Mouse (Mus musculus) heart, embryonic 10.5 days (tissue): ENCODE measurements around the gene Fam227b. TPM values are rescaled to one million over a fixed set of nuclear protein-coding genes. Genes with fewer than 3 reads are reported as not detected.

Source experiments
- DNase-seq: peaks from one replicate; pipeline ENCODE4 v3.0.0-alpha.2; 2017; ENCODE audit warnings: low spot score
- H3K27ac ChIP-seq: fragments of 300-500 bp; sonication (generic); 2 replicates; pipeline ENCODE4 v1.5.1; 2016; ENCODE audit warnings: mild to moderate bottlenecking
- H3K27me3 ChIP-seq: fragments of 300-500 bp; sonication (generic); 2 replicates; pipeline ENCODE4 v1.6.1; 2016; ENCODE audit warnings: mild to moderate bottlenecking; ENCODE audit not compliant: poor library complexity, insufficient read depth, severe bottlenecking
- H3K36me3 ChIP-seq: fragments of 300-500 bp; sonication (generic); 2 replicates; pipeline ENCODE4 v1.6.1; 2016; ENCODE audit warnings: mild to moderate bottlenecking, moderate library complexity
- H3K4me1 ChIP-seq: fragments of 300-500 bp; sonication (generic); 2 replicates; pipeline ENCODE4 v1.6.1; 2016; ENCODE audit warnings: mild to moderate bottlenecking
- H3K4me3 ChIP-seq: fragments of 300-500 bp; sonication (generic); 2 replicates; pipeline ENCODE4 v1.5.1; 2016; ENCODE audit warnings: mild to moderate bottlenecking, moderate library complexity
- H3K9me3 ChIP-seq: fragments of 300-500 bp; sonication (generic); 2 replicates; pipeline ENCODE4 v1.6.1; 2016; ENCODE audit warnings: mild to moderate bottlenecking, moderate library complexity
- WGBS: fragments of 180-500 bp; shearing (Covaris S2); methylation state at CpG from one replicate; pipeline ENCODE4 v1.1.7; 2016; 5-methylcytosine and 5-hydroxymethylcytosine counted together
- polyA plus RNA-seq: library from polyadenylated mRNA; unstranded; fragments of >200 nt; fragmentation: Nextera tagmentation; extraction: Ambion mirVana; gene quantifications from 2 replicates; pipeline ENCODE4 v1.2.1, GENCODE M21; 2016

The Fam227b gene
- polyA plus RNA-seq, 1 experiment from 2014 or later, result not detected

DNA sequence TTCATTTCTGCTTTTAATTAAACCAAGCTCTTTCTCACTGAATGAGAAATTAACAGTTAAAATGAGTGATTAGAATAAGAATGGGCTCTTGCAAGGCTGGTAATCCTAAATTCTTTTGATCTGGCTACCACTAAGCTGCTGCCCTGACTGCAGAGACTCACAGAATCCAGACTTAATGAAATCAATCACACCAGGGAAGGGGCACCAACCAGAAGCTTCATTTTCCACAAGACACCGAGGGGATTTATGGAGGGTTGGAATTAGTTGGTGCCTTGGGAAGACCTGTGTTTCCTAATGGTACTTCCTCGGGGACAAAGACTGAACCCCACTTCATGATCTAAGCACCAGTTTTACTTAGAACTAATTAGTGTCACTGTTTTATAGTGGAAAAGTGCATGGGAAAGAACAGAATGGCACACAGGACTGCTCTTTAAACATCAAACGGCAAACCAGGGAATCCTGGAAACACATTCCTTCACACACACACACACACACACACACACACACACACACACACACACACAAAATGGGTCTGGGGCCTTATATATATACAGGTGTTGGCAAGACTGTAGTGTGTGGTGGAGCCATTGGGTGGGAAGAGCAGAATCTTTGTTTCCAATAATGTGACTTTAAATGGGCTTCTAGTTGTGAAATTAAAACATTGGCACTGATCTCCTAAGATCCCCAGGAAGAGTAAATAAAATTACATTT, 135.9 kb downstream of the Fam227b start:
- Histone ChIP-seq H3K27ac (peak overlapping the region; percentile 75), H3K4me1 (peaks cover 12% of the 10 kb centered on the region; the same call in 1 of the 2 replicates), H3K4me3 (no peak overlapping the region), H3K9me3 (no peaks in the 10 kb centered on the region), H3K27me3 (no peaks in the 10 kb centered on the region), H3K36me3 (no peaks in the 10 kb centered on the region)
- 66% methylated on average over 3 of the region's 3 CpGs for WGBS
- no peak for DNase-seq

- H3K9me3 ChIP-seq, result no peaks in the 10 kb centered on the region
- 0 out of 2 replicates have a peak overlapping the region, but pooled peaks have one; percentile 12 for H3K4me3 ChIP-seq
- H3K4me1 ChIP-seq, result peaks cover 12% of the 10 kb centered on the region; the same call in 1 of the 2 replicates
- peak; percentile 79 for DNase-seq
- no peaks in the 10 kb centered on the region for H3K27me3 ChIP-seq
- no peaks in the 10 kb centered on the region for H3K36me3 ChIP-seq
- WGBS, result 39% methylated on average over 12 of the region's 12 CpGs
- peak overlapping the region; percentile 75 for H3K27ac ChIP-seq
These were observed 136.7 kb downstream of the Fam227b start for GRCm38 (mm10) chr2:126014989-126015710.

- Histone ChIP-seq H3K36me3 (no peaks in the 10 kb centered on the region), H3K27me3 (no peaks in the 10 kb centered on the region), H3K9me3 (no peaks in the 10 kb centered on the region), H3K4me1 (peaks cover 3% of the 10 kb centered on the region; the same call in 1 of the 2 replicates), H3K27ac (no peak overlapping the region), H3K4me3 (no peak overlapping the region)
- WGBS, result 69% methylated on average over 2 of the region's 2 CpGs
- DNase-seq, result no peak
These were observed 145.1 kb downstream of the Fam227b start for GRCm38 (mm10) chr2:126006742-126007141.

DNA sequence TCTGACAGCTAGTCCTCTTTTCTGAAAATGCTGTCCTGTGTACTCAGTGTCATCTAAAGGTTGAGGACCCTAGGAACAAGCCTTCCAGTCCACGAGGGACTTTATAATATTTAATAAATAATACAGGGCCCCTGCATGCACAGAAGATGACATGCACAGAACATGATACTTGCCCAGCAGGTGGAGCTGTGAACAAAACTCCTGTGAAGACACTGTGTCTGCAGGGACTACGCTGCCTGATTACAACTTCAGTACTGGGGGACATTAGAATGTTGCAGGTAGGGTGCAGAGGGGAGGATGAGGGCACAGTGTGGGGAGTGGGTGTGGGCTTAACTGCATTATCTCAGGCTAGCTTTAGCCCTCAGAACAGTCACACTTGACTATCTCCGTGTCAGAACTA, 145.7 kb downstream of the Fam227b start:
- WGBS, result 36% methylated on average over 3 of the region's 3 CpGs
- H3K4me3 ChIP-seq, result no peak overlapping the region
- DNase-seq, result peak; percentile 77
- no peak overlapping the region for H3K27ac ChIP-seq
- no peaks in the 10 kb centered on the region for H3K36me3 ChIP-seq
- no peaks in the 10 kb centered on the region for H3K9me3 ChIP-seq
- no peaks in the 10 kb centered on the region for H3K27me3 ChIP-seq
- peaks cover 3% of the 10 kb centered on the region; the same call in 1 of the 2 replicates for H3K4me1 ChIP-seq

GRCm38 (mm10) chr2:126002291-126002690, 149.5 kb downstream of the Fam227b start:
- Histone ChIP-seq H3K27ac (no peak overlapping the region), H3K4me3 (no peak overlapping the region), H3K9me3 (no peaks in the 10 kb centered on the region), H3K4me1 (peaks cover 3% of the 10 kb centered on the region; the same call in 1 of the 2 replicates), H3K36me3 (no peaks in the 10 kb centered on the region), H3K27me3 (no peaks in the 10 kb centered on the region)
- 74% methylated on average over 5 of the region's 5 CpGs for WGBS
- no peak for DNase-seq

DNA sequence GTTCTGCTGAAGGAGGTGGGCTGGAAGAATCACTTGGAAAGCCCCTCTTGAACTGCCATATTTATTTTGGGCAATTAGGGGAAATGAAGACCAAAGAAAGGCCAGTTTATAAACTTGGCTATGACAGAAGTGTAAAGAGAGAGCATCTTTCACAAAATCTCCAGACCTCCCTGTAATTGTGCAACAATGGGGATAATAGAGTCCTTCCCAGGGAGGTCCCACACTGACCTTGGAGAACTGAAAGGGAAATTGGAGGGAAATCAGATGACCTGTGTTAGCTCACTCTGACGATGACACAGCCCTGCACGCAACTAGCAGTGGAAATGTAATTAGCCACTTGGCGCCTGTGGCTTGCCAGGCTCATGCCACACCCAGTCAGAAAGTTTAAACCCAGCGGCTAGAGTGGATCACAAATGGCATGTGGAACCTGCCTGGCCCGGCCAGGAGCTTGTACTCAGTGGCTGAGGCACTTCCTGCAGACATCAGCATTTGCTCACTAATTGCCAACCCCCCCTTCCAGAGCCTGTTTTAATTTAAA, 175.9 kb downstream of the Fam227b start:
- no peak for DNase-seq
- H3K27ac ChIP-seq, result no peak overlapping the region
- no peak overlapping the region for H3K4me3 ChIP-seq
- H3K9me3 ChIP-seq, result no peaks in the 10 kb centered on the region
- no peaks in the 10 kb centered on the region for H3K27me3 ChIP-seq
- peaks cover 4% of the 10 kb centered on the region; the same call in 1 of the 2 replicates for H3K36me3 ChIP-seq
- WGBS, result 66% methylated on average over 5 of the region's 5 CpGs
- peaks cover 16% of the 10 kb centered on the region; the same call in 1 of the 2 replicates for H3K4me1 ChIP-seq

- Histone ChIP-seq H3K4me3 (no peak overlapping the region), H3K27ac (no peak overlapping the region), H3K4me1 (peaks cover 19% of the 10 kb centered on the region), H3K27me3 (no peaks in the 10 kb centered on the region), H3K36me3 (peaks cover 4% of the 10 kb centered on the region; the same call in 1 of the 2 replicates), H3K9me3 (no peaks in the 10 kb centered on the region)
- 94% methylated on average over 10 of the region's 10 CpGs for WGBS
- DNase-seq, result no peak
These were observed 176.6 kb downstream of the Fam227b start for GRCm38 (mm10) chr2:125975206-125975605.

DNA sequence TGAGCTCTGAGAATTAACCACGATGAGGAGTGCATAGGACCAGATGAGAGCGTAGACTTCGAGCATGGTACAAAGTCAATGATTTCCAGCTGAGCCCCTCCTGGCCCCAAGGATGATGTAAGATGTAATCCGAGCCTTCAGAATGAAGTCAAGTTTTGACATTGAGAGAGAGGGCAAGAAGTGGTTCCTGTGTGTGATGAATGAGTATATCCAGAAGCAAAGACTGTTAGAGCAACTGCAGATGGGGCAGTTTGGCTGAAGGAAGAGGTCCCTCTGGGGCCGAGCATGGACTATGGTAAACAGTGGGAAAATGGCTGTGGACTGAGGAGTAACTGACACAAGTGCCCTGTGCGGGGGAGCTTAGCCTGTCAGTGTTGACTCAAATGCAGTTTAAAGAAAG, 178.6 kb downstream of the Fam227b start:
- peaks cover 22% of the 10 kb centered on the region for H3K4me1 ChIP-seq
- WGBS, result 58% methylated on average over 6 of the region's 6 CpGs
- no peaks in the 10 kb centered on the region for H3K27me3 ChIP-seq
- DNase-seq, result no peak
- peaks cover 2% of the 10 kb centered on the region; the same call in 1 of the 2 replicates for H3K36me3 ChIP-seq
- no peaks in the 10 kb centered on the region for H3K9me3 ChIP-seq
- H3K27ac ChIP-seq, result no peak overlapping the region
- no peak overlapping the region for H3K4me3 ChIP-seq

DNA sequence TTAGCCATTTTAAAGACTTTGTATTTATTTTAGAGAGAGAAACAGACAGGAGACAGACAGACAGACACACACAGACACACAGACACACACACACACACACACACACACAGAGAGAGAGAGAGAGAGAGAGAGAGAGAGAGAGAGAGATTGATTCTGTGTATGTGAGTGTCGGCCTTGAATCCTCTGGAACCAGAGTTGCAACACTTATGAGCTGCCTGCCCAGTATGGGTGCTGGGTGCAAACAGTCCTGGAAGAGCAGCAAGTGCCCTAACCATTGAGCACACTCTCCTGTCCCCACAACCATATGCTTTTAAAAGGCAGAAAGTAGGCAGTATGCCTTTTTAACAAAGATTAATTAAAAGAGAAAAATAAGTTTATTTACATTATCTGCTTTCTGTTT, 183.0 kb downstream of the Fam227b start:
- Histone ChIP-seq H3K4me3 (no peak overlapping the region), H3K36me3 (no peaks in the 10 kb centered on the region), H3K9me3 (no peaks in the 10 kb centered on the region), H3K27ac (no peak overlapping the region), H3K27me3 (no peaks in the 10 kb centered on the region), H3K4me1 (peaks cover 12% of the 10 kb centered on the region)
- DNase-seq, result no peak
- WGBS, result 81% methylated on average over 1 of the region's 1 CpGs

- Histone ChIP-seq H3K9me3 (no peaks in the 10 kb centered on the region), H3K36me3 (peaks cover 32% of the 10 kb centered on the region), H3K27me3 (no peaks in the 10 kb centered on the region), H3K4me1 (no peaks in the 10 kb centered on the region), H3K27ac (no peak overlapping the region), H3K4me3 (no peak overlapping the region)
- 91% methylated on average over 2 of the region's 2 CpGs for WGBS
- no peak for DNase-seq
These were observed 203.6 kb downstream of the Fam227b start for GRCm38 (mm10) chr2:125948195-125948594.

DNA sequence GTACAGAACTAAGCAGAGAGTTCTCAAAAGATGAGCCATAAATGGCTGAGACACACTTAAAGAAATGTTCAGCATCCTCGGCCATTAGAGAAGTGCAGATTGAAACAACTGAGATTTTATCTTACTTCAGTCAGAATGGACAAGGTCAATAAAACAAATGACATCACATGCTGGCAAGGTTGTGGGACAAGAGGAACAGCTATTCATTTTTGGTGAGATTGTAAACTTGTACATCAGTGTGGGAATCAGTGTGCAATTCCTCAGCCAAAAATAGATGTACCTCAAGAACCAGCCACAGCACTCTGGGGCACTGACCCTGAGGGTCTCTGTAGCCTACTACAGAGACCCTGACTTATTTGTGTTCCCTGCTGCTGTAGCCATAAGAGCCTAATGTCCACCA, 208.5 kb downstream of the Fam227b start:
- H3K36me3 ChIP-seq, result peaks cover 17% of the 10 kb centered on the region; the same call in 1 of the 2 replicates
- no peaks in the 10 kb centered on the region for H3K9me3 ChIP-seq
- 80% methylated on average over 1 of the region's 1 CpGs for WGBS
- H3K4me3 ChIP-seq, result no peak overlapping the region
- no peak overlapping the region for H3K27ac ChIP-seq
- H3K27me3 ChIP-seq, result no peaks in the 10 kb centered on the region
- H3K4me1 ChIP-seq, result peaks cover 12% of the 10 kb centered on the region
- no peak for DNase-seq

DNA sequence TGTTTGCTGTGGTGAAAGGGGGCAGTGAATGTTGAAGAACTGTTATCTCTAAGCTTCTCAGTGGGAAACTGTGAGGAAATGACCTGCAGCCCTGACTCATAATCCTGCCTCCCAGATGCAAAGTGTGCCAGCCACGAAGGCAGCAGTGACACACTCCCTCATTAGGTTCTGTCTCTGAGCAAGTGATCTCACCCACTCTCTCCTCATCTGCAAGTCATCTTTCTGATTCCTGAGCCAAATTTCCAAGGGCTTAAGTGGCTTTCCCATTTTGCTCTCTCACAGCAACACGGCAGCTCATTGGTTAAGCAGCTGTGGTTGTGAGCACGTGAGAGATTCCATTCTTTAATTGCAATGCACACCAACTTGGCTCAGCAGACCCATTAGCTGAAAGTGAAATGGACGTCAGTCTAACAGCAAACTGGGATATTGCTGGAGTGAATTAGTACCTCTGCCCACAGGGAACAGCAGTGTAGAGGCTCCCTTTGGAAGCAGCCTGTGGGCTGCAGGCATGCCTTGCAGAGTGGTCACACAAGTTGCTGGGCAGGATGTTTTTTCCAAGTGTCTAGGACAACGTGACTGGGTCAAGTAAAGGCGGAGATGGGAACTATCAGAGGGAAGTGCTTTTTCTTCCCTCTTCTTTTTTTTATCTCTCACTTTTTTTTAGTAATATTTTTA, 210.6 kb downstream of the Fam227b start:
- H3K4me1 ChIP-seq, result peaks cover 12% of the 10 kb centered on the region
- peak overlapping the region; percentile 13; the same call in 1 of the 2 replicates for H3K27ac ChIP-seq
- no peak for DNase-seq
- no peak overlapping the region for H3K4me3 ChIP-seq
- no peaks in the 10 kb centered on the region for H3K27me3 ChIP-seq
- H3K9me3 ChIP-seq, result no peaks in the 10 kb centered on the region
- 65% methylated on average over 6 of the region's 6 CpGs for WGBS
- peaks cover 10% of the 10 kb centered on the region; the same call in 1 of the 2 replicates for H3K36me3 ChIP-seq
